Mouse (Mus musculus): ENCODE measurements around the gene Cux2. TPM values are rescaled to one million over a fixed set of nuclear protein-coding genes. Genes with fewer than 3 reads are reported as not detected.

The Cux2 gene
- polyA plus RNA-seq (2012; rRNA removed; ENCODE audit: low replicate concordance), result 2.9 and 4.1 TPM in 2 replicates

GRCm38 (mm10) chr5:122050017-122050831 lies at the start of gene Cux2:
Cux2 (minus strand) TSS chr5:122050102.

GRCm38 (mm10) chr5:121848743-121849142 lies 201.2 kb downstream of the Cux2 start, which contains the start of gene Pheta1:
Pheta1 (plus strand) TSS chr5:121848984.

GRCm38 (mm10) chr5:121837441-121838340 lies 212.2 kb downstream of the Cux2 start, which contains the start of gene Sh2b3:
Sh2b3 (minus strand) TSS chr5:121837646.

Other genes with a start within 250 kb of the Cux2 start
- 46.6 and 106 TPM in 2 replicates for gene Sh2b3, start 212.5 kb downstream of the Cux2 start, polyA plus RNA-seq (2012; rRNA removed; ENCODE audit: low replicate concordance)
- 133 and 307 TPM in 2 replicates for gene Pheta1, start 201.1 kb downstream of the Cux2 start, polyA plus RNA-seq (2012; rRNA removed; ENCODE audit: low replicate concordance)
- not detected in 2 replicates for gene Myl2, start 50.8 kb upstream of the Cux2 start, polyA plus RNA-seq (2012; rRNA removed; ENCODE audit: low replicate concordance)
- 0.08 TPM in 1 of 2 replicates, not detected in the other for gene Ccdc63, start 90.7 kb upstream of the Cux2 start, polyA plus RNA-seq (2012; rRNA removed; ENCODE audit: low replicate concordance)
- gene Ppp1cc, start 108.2 kb upstream of the Cux2 start, polyA plus RNA-seq (2012; rRNA removed; ENCODE audit: low replicate concordance), result 36.6 and 51.9 TPM in 2 replicates
- gene Hvcn1, start 156.7 kb upstream of the Cux2 start, polyA plus RNA-seq (2012; rRNA removed; ENCODE audit: low replicate concordance), result 3.7 and 9.3 TPM in 2 replicates
- gene Tctn1, start 214.4 kb upstream of the Cux2 start, polyA plus RNA-seq (2012; rRNA removed; ENCODE audit: low replicate concordance), result 5.9 and 16.3 TPM in 2 replicates
- 17.6 and 27.1 TPM in 2 replicates for gene Pptc7, start 234.3 kb upstream of the Cux2 start, polyA plus RNA-seq (2012; rRNA removed; ENCODE audit: low replicate concordance)